Mouse (Mus musculus): ENCODE results near the gene Gm3512. TPM values are rescaled to one million over a fixed set of nuclear protein-coding genes. Genes with fewer than 3 reads are reported as not detected.
"Not testable (repeated sequence)": the region's sequence is repeated elsewhere in the genome, so short reads cannot be mapped to it uniquely, and the experiment has no call there.

Gm3512 gene
- polyA plus RNA-seq (2015; fragmentation: Nextera tagmentation; extraction: Ambion mirVana), result 10.1 and 10.2 TPM in 2 replicates

DNA sequence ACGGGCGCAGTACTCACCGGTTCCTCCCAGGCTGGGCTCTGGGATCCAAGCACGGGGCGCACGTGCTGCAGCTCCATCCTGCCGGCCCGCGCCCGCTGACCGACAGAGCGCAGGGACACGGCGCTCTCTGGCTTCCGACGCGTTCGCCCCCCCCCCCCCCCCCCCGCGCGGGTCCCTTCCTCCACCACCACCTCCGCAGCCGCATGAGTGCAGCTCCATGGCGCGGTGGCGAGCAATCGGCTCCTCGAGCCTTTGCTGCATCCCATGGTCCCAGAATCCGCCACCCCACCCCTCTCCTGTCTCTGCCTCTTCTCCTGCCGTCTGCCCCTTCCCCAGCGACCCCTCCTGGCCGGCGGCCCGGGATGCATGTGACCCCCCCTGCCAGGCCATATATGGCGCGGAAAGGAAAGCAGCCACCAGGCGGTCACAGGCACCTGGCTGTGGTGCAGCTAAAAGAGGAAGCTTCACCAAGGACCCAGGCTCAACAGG, at the start of gene Gm3512:
TSS of gene Gm3512 (minus strand) at position 51 of the 489 bp plus-strand sequence.
- not testable (repeated sequence) for H3K9me3 ChIP-seq; H3K4me2 ChIP-seq; H3K27me3 ChIP-seq; H3K4me1 ChIP-seq (replicated peaks); H3K27ac ChIP-seq; H3K36me3 ChIP-seq; H3K9ac ChIP-seq; H3K4me3 ChIP-seq
- peak; percentile 77; the same call in 1 of the 2 replicates for ATAC-seq (ENCODE audit: low FRiP score)
- no CpG with 5 or more reads among the region's 37 CpGs for WGBS

GRCm38 (mm10) chr14:7200070-7200469, 25.7 kb upstream of the Gm3512 start:
- H3K4me1 ChIP-seq (replicated peaks); H3K4me2 ChIP-seq; H3K9ac ChIP-seq; H3K4me3 ChIP-seq; H3K27me3 ChIP-seq; ATAC-seq (ENCODE audit: low FRiP score); H3K9me3 ChIP-seq; H3K36me3 ChIP-seq; H3K27ac ChIP-seq: not testable (repeated sequence)
- 89% methylated on average over 2 of the region's 3 CpGs for WGBS

- no CpG with 5 or more reads among the region's 2 CpGs for WGBS
- ATAC-seq (ENCODE audit: low FRiP score); H3K36me3 ChIP-seq: not testable (repeated sequence)
Observed at GRCm38 (mm10) chr14:7194440-7194839, 20.1 kb upstream of the Gm3512 start, which contains the start of gene Gm16434. Gm16434 (minus strand) TSS chr14:7194540.

DNA sequence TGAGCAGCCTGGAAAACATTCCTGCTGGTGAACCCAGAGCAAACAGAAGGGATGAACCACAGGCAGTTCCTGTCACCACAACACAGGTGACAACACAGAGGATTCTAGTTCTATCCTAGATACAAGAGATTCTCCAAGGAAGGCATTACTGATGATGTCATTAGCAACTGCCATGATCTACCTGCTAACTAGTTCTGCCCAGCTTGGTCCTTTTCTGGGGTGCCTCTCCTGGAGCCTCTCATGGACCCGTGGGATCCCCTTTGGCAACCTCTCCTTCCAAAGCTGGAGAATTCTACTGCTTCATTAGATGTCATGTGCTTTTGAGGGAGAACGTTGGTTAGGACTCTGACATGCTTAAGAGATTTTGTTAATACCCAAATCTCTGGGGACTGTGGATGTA, 49.0 kb downstream of the Gm3512 start, which contains the start of gene Gm6676:
TSS of gene Gm6676 (minus strand) at position 101 of the 400 bp plus-strand sequence.
- not testable (repeated sequence) for ATAC-seq (ENCODE audit: low FRiP score); H3K4me1 ChIP-seq (replicated peaks); H3K27ac ChIP-seq; H3K4me3 ChIP-seq; H3K27me3 ChIP-seq; H3K36me3 ChIP-seq; H3K9ac ChIP-seq; H3K9me3 ChIP-seq; H3K4me2 ChIP-seq
- WGBS, result no CpG with 5 or more reads among the region's 2 CpGs

More at GRCm38 (mm10) chr14:7194440-7194839, 20.1 kb upstream of the Gm3512 start, which contains the start of gene Gm16434:
- H3K27me3 ChIP-seq; H3K4me1 ChIP-seq (replicated peaks); H3K4me3 ChIP-seq; H3K9me3 ChIP-seq; H3K9ac ChIP-seq; H3K4me2 ChIP-seq; H3K27ac ChIP-seq: not testable (repeated sequence)

GRCm38 (mm10) chr14:7105124-7105802, 69.1 kb downstream of the Gm3512 start:
- peak; percentile 68; the same call in 1 of the 2 replicates for ATAC-seq (ENCODE audit: low FRiP score)
- WGBS, result 0% methylated on average over 10 of the region's 54 CpGs
- H3K4me1 ChIP-seq (replicated peaks), result not testable (repeated sequence)

More at GRCm38 (mm10) chr14:7105124-7105802, 69.1 kb downstream of the Gm3512 start:
- peak overlapping the region; percentile 76 for H3K9ac ChIP-seq
- not testable (repeated sequence) for H3K9me3 ChIP-seq, H3K36me3 ChIP-seq, H3K27me3 ChIP-seq
- peak overlapping the region; percentile 89 for H3K27ac ChIP-seq
- H3K4me3 ChIP-seq, result peak overlapping the region; percentile 47
- peak overlapping the region; percentile 52 for H3K4me2 ChIP-seq

Other genes starting within 250 kb of the Gm3512 start
- not detected in 2 replicates for gene Gm6356, start 200.7 kb downstream of the Gm3512 start, polyA plus RNA-seq (2015; fragmentation: Nextera tagmentation; extraction: Ambion mirVana)
- gene Gm10406, start 147.1 kb downstream of the Gm3512 start, polyA plus RNA-seq (2015; fragmentation: Nextera tagmentation; extraction: Ambion mirVana), result 3.9 and 5.3 TPM in 2 replicates
- gene Gm3685, start 129.6 kb downstream of the Gm3512 start, polyA plus RNA-seq (2015; fragmentation: Nextera tagmentation; extraction: Ambion mirVana), result not detected in 2 replicates
- 6.3 and 7.1 TPM in 2 replicates for gene Gm3696, start 73.9 kb downstream of the Gm3512 start, polyA plus RNA-seq (2015; fragmentation: Nextera tagmentation; extraction: Ambion mirVana)
- not detected in 2 replicates for gene Gm6676, start 49.1 kb downstream of the Gm3512 start, polyA plus RNA-seq (2015; fragmentation: Nextera tagmentation; extraction: Ambion mirVana)
- not detected in 2 replicates for gene Gm16434, start 20.0 kb upstream of the Gm3512 start, polyA plus RNA-seq (2015; fragmentation: Nextera tagmentation; extraction: Ambion mirVana)
- not detected in 2 replicates for gene Gm3727, start 90.2 kb upstream of the Gm3512 start, polyA plus RNA-seq (2015; fragmentation: Nextera tagmentation; extraction: Ambion mirVana)
- gene Gm3739, start 140.5 kb upstream of the Gm3512 start, polyA plus RNA-seq (2015; fragmentation: Nextera tagmentation; extraction: Ambion mirVana), result 5.4 and 5.5 TPM in 2 replicates
- not detected in 2 replicates for gene Gm5797, start 157.9 kb upstream of the Gm3512 start, polyA plus RNA-seq (2015; fragmentation: Nextera tagmentation; extraction: Ambion mirVana)
- gene Gm8374, start 190.6 kb upstream of the Gm3512 start, polyA plus RNA-seq (2015; fragmentation: Nextera tagmentation; extraction: Ambion mirVana), result not detected in 2 replicates